Mouse (Mus musculus) megakaryocyte, embryonic 14.5 days (primary cell): ENCODE measurements at regions not wholly inside any gene's neighbourhood (a gene's known extent, or its start where the extent isn't known, plus 50 kb on each side); places are given as distances from the start of the nearest gene placed in this dataset.

ENCODE experiments used
- FLI1 ChIP-seq: IDR thresholded peaks from 2 replicates; pipeline ENCODE4 v1.6.1; 2012; ENCODE audit warnings: low read length, inconsistent platforms, mixed read lengths
- GATA1 ChIP-seq: IDR thresholded peaks from 3 replicates; pipeline ENCODE4 v1.6.1; 2012; ENCODE audit warnings: mixed read lengths, low read length, inconsistent platforms, borderline replicate concordance

DNA sequence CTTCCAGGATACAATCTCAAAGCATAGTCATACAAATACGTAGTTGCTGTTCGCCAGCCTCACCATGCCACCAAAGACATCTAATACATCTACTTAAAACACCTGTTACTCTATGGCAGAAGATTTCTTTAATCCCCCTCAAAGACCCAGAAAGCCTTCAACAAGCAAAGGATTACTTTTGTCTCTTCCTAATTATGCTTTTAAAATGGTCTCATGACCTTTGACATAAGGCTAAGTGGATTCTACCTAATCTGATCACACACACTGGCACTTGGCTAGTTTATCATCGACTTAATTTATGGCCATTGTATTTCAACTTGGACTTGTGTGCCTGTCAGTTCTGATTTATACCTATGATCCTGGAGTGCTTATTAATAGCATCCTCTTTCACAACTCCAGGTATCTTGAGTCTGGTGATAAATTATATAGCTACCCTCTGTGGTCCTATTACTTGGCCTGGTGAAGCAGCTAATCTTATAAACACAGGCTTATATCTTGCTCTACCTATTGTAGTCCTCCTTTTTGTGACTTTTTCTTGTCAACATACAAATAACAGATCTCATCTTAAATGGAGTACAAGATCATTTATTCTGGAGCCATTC, 568.6 kb upstream of the B3galt2 start:
- TF ChIP-seq GATA1 (no peak), FLI1 (no peak)
